Mouse (Mus musculus) cortical plate, adult 2 months (tissue): ENCODE data around the gene Pi16.

Experiments used
- CTCF ChIP-seq: fragments of 200-500 bp; IDR thresholded peaks from 2 replicates; pipeline ENCODE4 v1.5.1; 2011; ENCODE audit warnings: mild to moderate bottlenecking, control low read depth, low read length; ENCODE audit not compliant: insufficient read depth; ENCODE audit errors: extremely low read depth
- POLR2A ChIP-seq: fragments of 200-500 bp; IDR thresholded peaks from 2 replicates; pipeline ENCODE4 v1.6.1; 2011; ENCODE audit warnings: mild to moderate bottlenecking, low read length, control low read depth; ENCODE audit not compliant: insufficient read depth; ENCODE audit errors: extremely low read depth

DNA sequence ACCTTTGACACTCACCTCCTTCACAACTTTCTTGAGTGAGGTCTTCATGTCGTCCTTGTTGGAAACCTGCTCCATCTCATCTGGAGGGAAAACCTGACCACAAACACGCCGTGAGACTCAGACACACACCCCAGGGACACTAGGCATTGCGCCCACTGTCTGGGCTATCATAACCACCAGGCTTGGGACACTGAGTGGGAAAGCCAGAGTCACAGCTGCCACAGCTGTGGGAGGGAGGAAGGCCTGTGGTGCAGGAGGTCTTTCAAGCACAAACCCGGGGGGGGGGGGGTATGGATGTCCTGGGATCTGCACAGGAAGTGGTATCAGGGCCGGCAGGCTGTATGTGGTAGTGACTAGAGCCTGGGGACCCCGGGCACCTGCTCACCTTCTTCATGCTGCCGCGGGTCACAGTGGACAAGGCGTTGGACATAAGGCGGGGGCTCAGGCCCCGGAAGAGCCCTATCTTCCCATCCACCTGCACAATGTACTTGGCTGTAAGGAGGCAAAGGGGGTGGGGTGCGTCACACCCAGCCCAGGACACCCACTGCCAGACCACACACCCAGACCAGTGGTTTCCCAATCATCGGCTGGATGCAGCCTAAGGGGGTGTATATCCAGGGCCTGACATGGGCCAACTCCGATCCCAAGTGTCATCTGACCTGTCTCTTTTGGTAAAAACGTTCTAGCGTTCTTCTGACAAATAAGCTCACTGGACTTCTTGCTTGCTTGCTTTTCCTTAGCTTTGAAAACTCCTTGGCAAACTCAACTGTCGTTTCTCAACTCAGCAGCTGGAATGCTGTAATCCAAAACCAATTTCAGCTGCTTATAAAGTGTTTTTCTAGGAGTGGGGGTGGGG lies 23.2 kb downstream of the Pi16 start:
- TF ChIP-seq POLR2A, result no peak
- no peak for TF ChIP-seq CTCF
